Mouse (Mus musculus) midbrain, embryonic 14.5 days (tissue): ENCODE data around the gene Tbc1d24. TPM values are rescaled to one million over a fixed set of nuclear protein-coding genes. Genes with fewer than 3 reads are reported as not detected.
A peak's percentile ranks its signal among the peaks of the same experiment; 100 is the strongest.

Experiments
- ATAC-seq: fragments of 200-750 bp; cut with Nextera tagmentation; 2 replicates; pipeline ENCODE4 v1.8.0; 2017; ENCODE audit warnings: moderate number of reproducible peaks, moderate library complexity; ENCODE audit not compliant: low FRiP score, low TSS enrichment
- DNase-seq: peaks from one replicate; pipeline ENCODE4 v3.0.0-alpha.2; 2015
- H3K27ac ChIP-seq: fragments of 300-500 bp; sonication (generic); replicated peaks from 2 replicates; pipeline ENCODE4 v1.5.1; 2014; ENCODE audit warnings: mild to moderate bottlenecking, low read depth, low read length, moderate library complexity
- H3K27me3 ChIP-seq: fragments of 300-500 bp; sonication (generic); 2 replicates; pipeline ENCODE4 v1.6.1; 2014; ENCODE audit warnings: low read length, control low read depth, mixed read lengths; ENCODE audit not compliant: control insufficient read depth, insufficient read depth
- H3K36me3 ChIP-seq: fragments of 300-500 bp; sonication (generic); 2 replicates; pipeline ENCODE4 v1.6.1; 2014; ENCODE audit warnings: low read length, control low read depth; ENCODE audit not compliant: control insufficient read depth, insufficient read depth
- H3K4me1 ChIP-seq: fragments of 300-500 bp; sonication (generic); 2 replicates; pipeline ENCODE4 v1.6.1; 2014; ENCODE audit warnings: mild to moderate bottlenecking, antibody characterized with exemption, low read length, control low read depth; ENCODE audit not compliant: control insufficient read depth, insufficient read depth
- H3K4me2 ChIP-seq: fragments of 300-500 bp; sonication (generic); 2 replicates; pipeline ENCODE4 v1.6.1; 2014; ENCODE audit warnings: mild to moderate bottlenecking, low read length, moderate library complexity
- H3K4me3 ChIP-seq: fragments of 300-500 bp; sonication (generic); replicated peaks from 2 replicates; pipeline ENCODE4 v1.5.1; 2014; ENCODE audit warnings: low read depth, low read length
- H3K9ac ChIP-seq: fragments of 300-500 bp; sonication (generic); replicated peaks from 2 replicates; pipeline ENCODE4 v1.6.1; 2014; ENCODE audit warnings: mild to moderate bottlenecking, low read length, moderate library complexity
- H3K9me3 ChIP-seq: fragments of 300-500 bp; sonication (generic); 2 replicates; pipeline ENCODE4 v1.6.1; 2016; ENCODE audit warnings: low read length, control low read depth, mixed read lengths; ENCODE audit not compliant: control insufficient read depth
- WGBS: fragments of 180-500 bp; shearing (Covaris S2); extraction: QIAGEN DNeasy Blood & Tissue Kit; methylation state at CpG from one replicate; pipeline ENCODE4 v1.1.7; 2014; 5-methylcytosine and 5-hydroxymethylcytosine counted together
- polyA plus RNA-seq: library from polyadenylated mRNA; unstranded; fragments of >200 nt; fragmentation: Nextera tagmentation; extraction: Ambion mirVana; gene quantifications from 2 replicates; pipeline ENCODE4 v1.2.1, GENCODE M21; 2014

Tbc1d24 gene
- polyA plus RNA-seq, 1 experiment from 2014 or later: 25.9 TPM

- Histone ChIP-seq H3K4me2 (no peak overlapping the region), H3K9ac (no peak overlapping the region), H3K27ac (no peak overlapping the region), H3K4me1 (no peaks in the 10 kb centered on the region), H3K27me3 (no peaks in the 10 kb centered on the region), H3K4me3 (no peak overlapping the region), H3K36me3 (peaks cover 70% of the 10 kb centered on the region), H3K9me3 (no peaks in the 10 kb centered on the region)
- 93% methylated on average over 1 of the region's 1 CpGs for WGBS
- ATAC-seq: no peak
- DNase-seq: no peak
Measured at GRCm38 (mm10) chr17:24236479-24236878, 31.1 kb upstream of the Tbc1d24 start.

GRCm38 (mm10) chr17:24227941-24228340 lies 22.6 kb upstream of the Tbc1d24 start:
- Histone ChIP-seq H3K27ac (no peak overlapping the region), H3K9ac (no peak overlapping the region), H3K4me3 (no peak overlapping the region), H3K4me1 (no peaks in the 10 kb centered on the region), H3K27me3 (no peaks in the 10 kb centered on the region), H3K4me2 (no peak overlapping the region), H3K9me3 (no peaks in the 10 kb centered on the region), H3K36me3 (peaks cover 62% of the 10 kb centered on the region)
- 90% methylated on average over 7 of the region's 7 CpGs for WGBS
- DNase-seq: no peak
- ATAC-seq: no peak

- Histone ChIP-seq H3K4me2 (no peak overlapping the region), H3K27ac (no peak overlapping the region), H3K9me3 (no peaks in the 10 kb centered on the region), H3K4me1 (no peaks in the 10 kb centered on the region), H3K9ac (no peak overlapping the region), H3K4me3 (no peak overlapping the region), H3K27me3 (no peaks in the 10 kb centered on the region), H3K36me3 (peaks cover 57% of the 10 kb centered on the region)
- ATAC-seq (no peak), DNase-seq (no peak)
- WGBS: 93% methylated on average over 8 of the region's 8 CpGs
Measured at GRCm38 (mm10) chr17:24226721-24227120, 21.4 kb upstream of the Tbc1d24 start.

GRCm38 (mm10) chr17:24225851-24226250 lies 20.5 kb upstream of the Tbc1d24 start:
- no peak overlapping the region for H3K27ac ChIP-seq
- no peaks in the 10 kb centered on the region; the same call in 1 of the 2 replicates for H3K4me1 ChIP-seq
- ATAC-seq (no peak), DNase-seq (no peak)
- no peaks in the 10 kb centered on the region for H3K27me3 ChIP-seq
- peaks cover 56% of the 10 kb centered on the region for H3K36me3 ChIP-seq
- WGBS: 94% methylated on average over 5 of the region's 5 CpGs
- no peak overlapping the region for H3K4me2 ChIP-seq
- no peak overlapping the region for H3K9ac ChIP-seq
- H3K9me3 ChIP-seq: no peaks in the 10 kb centered on the region
- H3K4me3 ChIP-seq: no peak overlapping the region

GRCm38 (mm10) chr17:24224741-24225140 lies 19.4 kb upstream of the Tbc1d24 start:
- no peak overlapping the region for H3K4me3 ChIP-seq
- no peak overlapping the region for H3K4me2 ChIP-seq
- H3K27me3 ChIP-seq: no peaks in the 10 kb centered on the region
- peaks cover 4% of the 10 kb centered on the region for H3K4me1 ChIP-seq
- no peak overlapping the region for H3K9ac ChIP-seq
- no peak overlapping the region for H3K27ac ChIP-seq
- peaks cover 48% of the 10 kb centered on the region for H3K36me3 ChIP-seq
- DNase-seq (no peak), ATAC-seq (no peak)
- no peaks in the 10 kb centered on the region for H3K9me3 ChIP-seq
- 93% methylated on average over 10 of the region's 10 CpGs for WGBS

GRCm38 (mm10) chr17:24223513-24223912 lies 18.2 kb upstream of the Tbc1d24 start:
- Histone ChIP-seq H3K9me3 (no peaks in the 10 kb centered on the region), H3K4me1 (peaks cover 8% of the 10 kb centered on the region), H3K4me3 (no peak overlapping the region), H3K27ac (no peak overlapping the region), H3K4me2 (no peak overlapping the region), H3K9ac (no peak overlapping the region), H3K36me3 (peaks cover 48% of the 10 kb centered on the region), H3K27me3 (no peaks in the 10 kb centered on the region)
- DNase-seq (no peak), ATAC-seq (no peak)
- 91% methylated on average over 5 of the region's 5 CpGs for WGBS

GRCm38 (mm10) chr17:24222653-24223052 lies 17.3 kb upstream of the Tbc1d24 start:
- ATAC-seq (no peak), DNase-seq (no peak)
- H3K27ac ChIP-seq: no peak overlapping the region
- no peak overlapping the region for H3K9ac ChIP-seq
- no peaks in the 10 kb centered on the region for H3K9me3 ChIP-seq
- H3K4me3 ChIP-seq: no peak overlapping the region
- peaks cover 8% of the 10 kb centered on the region for H3K4me1 ChIP-seq
- no peak overlapping the region for H3K4me2 ChIP-seq
- no peaks in the 10 kb centered on the region for H3K27me3 ChIP-seq
- WGBS: 82% methylated on average over 6 of the region's 6 CpGs
- peaks cover 49% of the 10 kb centered on the region for H3K36me3 ChIP-seq

GRCm38 (mm10) chr17:24220435-24221411 lies 15.4 kb upstream of the Tbc1d24 start, which contains the start of gene Tedc2:
Gene Tedc2 (minus strand): TSS chr17:24220851.
- Histone ChIP-seq H3K27ac (peak within 1 kb of the TSS; percentile 54), H3K27me3 (no peaks in the 10 kb centered on the region), H3K36me3 (peaks cover 50% of the 10 kb centered on the region), H3K9me3 (no peaks in the 10 kb centered on the region), H3K4me1 (peaks cover 8% of the 10 kb centered on the region), H3K4me3 (peak within 1 kb of the TSS; percentile 75), H3K9ac (peak within 1 kb of the TSS; percentile 76), H3K4me2 (peak within 1 kb of the TSS; percentile 93)
- ATAC-seq: peak; percentile 92
- 6% methylated on average over 41 of the region's 41 CpGs for WGBS
- peak; percentile 94 for DNase-seq

- WGBS: 57% methylated on average over 4 of the region's 4 CpGs
Measured at GRCm38 (mm10) chr17:24216836-24217235, 11.5 kb upstream of the Tbc1d24 start.

More at GRCm38 (mm10) chr17:24216836-24217235, 11.5 kb upstream of the Tbc1d24 start:
- Histone ChIP-seq H3K27ac (no peak overlapping the region), H3K4me3 (no peak overlapping the region), H3K36me3 (peaks cover 33% of the 10 kb centered on the region), H3K27me3 (no peaks in the 10 kb centered on the region), H3K4me1 (peaks cover 12% of the 10 kb centered on the region), H3K4me2 (no peak overlapping the region), H3K9me3 (no peaks in the 10 kb centered on the region), H3K9ac (no peak overlapping the region)
- ATAC-seq (no peak), DNase-seq (no peak)
